ENCODE assay signal across 13 mouse cellular contexts in genomic region chr10:118961713-118962181, GRCm38 (mm10).
DNase-seq lines count a peak whose midpoint lies in the region; ATAC-seq lines count a peak whose summit lies in the region.
"Had no signal": no experiment of that assay in that cellular context is flagged by ENCODE, and none has a peak within 500 bp of the region (broad histone marks: within the 10 kb centered on the region; RNA-seq: fewer than 3 reads in every experiment).

No protein-coding gene starts in this region.

- H3K4me1 ChIP-seq in heart, embryonic 10.5 days, result peaks cover 11% of the 10 kb centered on the region
- 0 out of 2 replicates have a peak, but pooled peaks cover 3% of the 10 kb centered on the region for H3K4me1 ChIP-seq in heart, embryonic 11.5 days (ENCODE audit: control insufficient read depth, insufficient read depth, low read length)
- H3K4me1 ChIP-seq in forebrain, embryonic 15.5 days, result peaks cover 22% of the 10 kb centered on the region
- H3K4me1 ChIP-seq in midbrain, embryonic 10.5 days, result peaks cover 37% of the 10 kb centered on the region
- H3K4me1 ChIP-seq in neural tube, embryonic 14.5 days (ENCODE audit: control insufficient read depth, insufficient read depth, low read length), result peaks cover 17% of the 10 kb centered on the region; the same call in 1 of the 2 replicates
- H3K4me1 ChIP-seq: limb, embryonic 13.5 days; lung, embryonic 15.5 days had no signal

- H3K9me3 ChIP-seq in heart, embryonic 10.5 days, result no peaks in the 10 kb centered on the region
- H3K9me3 ChIP-seq in heart, embryonic 11.5 days (replicated peaks; ENCODE audit: control insufficient read depth, low read length), result no peaks in the 10 kb centered on the region
- H3K9me3 ChIP-seq in forebrain, embryonic 15.5 days, result no peaks in the 10 kb centered on the region
- no peaks in the 10 kb centered on the region for H3K9me3 ChIP-seq in midbrain, embryonic 10.5 days (replicated peaks)
- no peaks in the 10 kb centered on the region for H3K9me3 ChIP-seq in neural tube, embryonic 14.5 days (ENCODE audit: control insufficient read depth, low read length)
- H3K9me3 ChIP-seq: G1E; limb, embryonic 13.5 days; lung, embryonic 15.5 days had no signal

- no peak overlapping the region; the same call in 1 of the 2 replicates for H3K4me2 ChIP-seq in heart, embryonic 11.5 days
- H3K4me2 ChIP-seq in forebrain, embryonic 15.5 days (replicated peaks), result no peak overlapping the region
- H3K4me2 ChIP-seq in neural tube, embryonic 14.5 days (ENCODE audit: low read depth, low read length), result no peak overlapping the region
- H3K4me2 ChIP-seq: limb, embryonic 13.5 days; lung, embryonic 15.5 days had no signal

- no peak for ATAC-seq in heart, embryonic 11.5 days (replicated peaks; ENCODE audit: insufficient number of reproducible peaks, low FRiP score, low TSS enrichment)
- ATAC-seq in forebrain, embryonic 15.5 days (replicated peaks), result peak; percentile 87
- peak; percentile 90 for ATAC-seq in neural tube, embryonic 14.5 days (ENCODE audit: low read depth)
- ATAC-seq in erythroblast, adult 5-6 weeks (replicated peaks; ENCODE audit: low FRiP score, poor library complexity, severe bottlenecking), result no peak

- DNase-seq in heart, embryonic 10.5 days (ENCODE audit: low spot score), result peak; percentile 63
- DNase-seq in midbrain, embryonic 10.5 days (ENCODE audit: low spot score), result peak; percentile 63
- DNase-seq in kidney, postnatal 25 days, result no peak
- DNase-seq in urinary bladder, postnatal 4 days (ENCODE audit: low spot score in 2 of 2), result no peak
- DNase-seq: cerebellum, postnatal 36 days; heart, postnatal 36 days had no signal

- H3K27me3 ChIP-seq in heart, embryonic 10.5 days (ENCODE audit: insufficient read depth, poor library complexity, severe bottlenecking), result 0 out of 2 replicates have a peak, but pooled peaks cover 6% of the 10 kb centered on the region
- H3K27me3 ChIP-seq in heart, embryonic 11.5 days (ENCODE audit: control insufficient read depth, insufficient read depth, low read length), result no peaks in the 10 kb centered on the region
- no peaks in the 10 kb centered on the region for H3K27me3 ChIP-seq in forebrain, embryonic 15.5 days
- peaks cover 52% of the 10 kb centered on the region for H3K27me3 ChIP-seq in midbrain, embryonic 10.5 days (ENCODE audit: low read depth, poor library complexity, severe bottlenecking)
- H3K27me3 ChIP-seq in neural tube, embryonic 14.5 days (ENCODE audit: control insufficient read depth, insufficient read depth, low read length), result no peaks in the 10 kb centered on the region
- H3K27me3 ChIP-seq: lung, embryonic 15.5 days had no signal

- H3K4me3 ChIP-seq in heart, embryonic 10.5 days, result no peak overlapping the region
- H3K4me3 ChIP-seq in heart, embryonic 11.5 days (ENCODE audit: low read depth, low read length), result no peak overlapping the region
- H3K4me3 ChIP-seq in forebrain, embryonic 15.5 days, result no peak overlapping the region
- H3K4me3 ChIP-seq in midbrain, embryonic 10.5 days, result no peak overlapping the region
- no peak overlapping the region for H3K4me3 ChIP-seq in neural tube, embryonic 14.5 days (ENCODE audit: low read depth, low read length)
- H3K4me3 ChIP-seq: limb, embryonic 13.5 days; lung, embryonic 15.5 days had no signal

- WGBS in heart, embryonic 10.5 days, result 58% methylated on average over 7 of the region's 7 CpGs
- WGBS in heart, embryonic 11.5 days (ENCODE audit: insufficient replicate concordance), result 67% methylated on average over 7 of the region's 7 CpGs
- 5% methylated on average over 7 of the region's 7 CpGs for WGBS in forebrain, embryonic 15.5 days
- WGBS in midbrain, embryonic 10.5 days, result 16% methylated on average over 7 of the region's 7 CpGs
- 9% methylated on average over 7 of the region's 7 CpGs for WGBS in neural tube, embryonic 14.5 days

- H3K27ac ChIP-seq in heart, embryonic 10.5 days, result no peak overlapping the region
- no peak overlapping the region for H3K27ac ChIP-seq in heart, embryonic 11.5 days (ENCODE audit: low read depth, low read length)
- 0 out of 2 replicates have a peak overlapping the region, but pooled peaks have one; percentile 6 for H3K27ac ChIP-seq in forebrain, embryonic 15.5 days (replicated peaks)
- H3K27ac ChIP-seq in midbrain, embryonic 10.5 days (replicated peaks), result 0 out of 2 replicates have a peak overlapping the region, but pooled peaks have one; percentile 17
- no peak overlapping the region for H3K27ac ChIP-seq in neural tube, embryonic 14.5 days (ENCODE audit: low read depth, low read length)
- H3K27ac ChIP-seq: limb, embryonic 13.5 days; lung, embryonic 15.5 days had no signal

- H3K36me3 ChIP-seq in heart, embryonic 10.5 days, result no peaks in the 10 kb centered on the region
- no peaks in the 10 kb centered on the region for H3K36me3 ChIP-seq in heart, embryonic 11.5 days (ENCODE audit: control insufficient read depth, insufficient read depth, low read length)
- no peaks in the 10 kb centered on the region for H3K36me3 ChIP-seq in forebrain, embryonic 15.5 days
- no peaks in the 10 kb centered on the region for H3K36me3 ChIP-seq in midbrain, embryonic 10.5 days
- H3K36me3 ChIP-seq in neural tube, embryonic 14.5 days (ENCODE audit: control insufficient read depth, insufficient read depth, low read length), result no peaks in the 10 kb centered on the region
- H3K36me3 ChIP-seq: G1E; limb, embryonic 13.5 days; lung, embryonic 15.5 days had no signal

- no peak overlapping the region for H3K9ac ChIP-seq in heart, embryonic 11.5 days (ENCODE audit: low read depth, low read length)
- H3K9ac ChIP-seq in forebrain, embryonic 15.5 days (replicated peaks), result no peak overlapping the region
- H3K9ac ChIP-seq in neural tube, embryonic 14.5 days (replicated peaks; ENCODE audit: low read depth, low read length), result no peak overlapping the region
- H3K9ac ChIP-seq: limb, embryonic 13.5 days; lung, embryonic 15.5 days had no signal

Comparison
In these comparisons a context has a peak if more than half of its experiments do, and no peak if none do; other contexts are left out.
1. DNase-seq: peak in heart, embryonic 10.5 days (single experiment) and midbrain, embryonic 10.5 days (single experiment); none in kidney, postnatal 25 days (0 of 2) and urinary bladder, postnatal 4 days (0 of 2).
2. H3K27ac ChIP-seq: peak in forebrain, embryonic 15.5 days (single experiment) and midbrain, embryonic 10.5 days (single experiment); none in heart, embryonic 10.5 days (single experiment), heart, embryonic 11.5 days (single experiment) and neural tube, embryonic 14.5 days (single experiment).
3. ATAC-seq: peak in forebrain, embryonic 15.5 days (single experiment) and neural tube, embryonic 14.5 days (single experiment); none in heart, embryonic 11.5 days (single experiment) and erythroblast, adult 5-6 weeks (single experiment).